Mouse (Mus musculus): ENCODE measurements at regions not wholly inside any gene's neighbourhood (a gene's known extent, or its start where the extent isn't known, plus 50 kb on each side); places are given as distances from the start of the nearest gene placed in this dataset.

DNA sequence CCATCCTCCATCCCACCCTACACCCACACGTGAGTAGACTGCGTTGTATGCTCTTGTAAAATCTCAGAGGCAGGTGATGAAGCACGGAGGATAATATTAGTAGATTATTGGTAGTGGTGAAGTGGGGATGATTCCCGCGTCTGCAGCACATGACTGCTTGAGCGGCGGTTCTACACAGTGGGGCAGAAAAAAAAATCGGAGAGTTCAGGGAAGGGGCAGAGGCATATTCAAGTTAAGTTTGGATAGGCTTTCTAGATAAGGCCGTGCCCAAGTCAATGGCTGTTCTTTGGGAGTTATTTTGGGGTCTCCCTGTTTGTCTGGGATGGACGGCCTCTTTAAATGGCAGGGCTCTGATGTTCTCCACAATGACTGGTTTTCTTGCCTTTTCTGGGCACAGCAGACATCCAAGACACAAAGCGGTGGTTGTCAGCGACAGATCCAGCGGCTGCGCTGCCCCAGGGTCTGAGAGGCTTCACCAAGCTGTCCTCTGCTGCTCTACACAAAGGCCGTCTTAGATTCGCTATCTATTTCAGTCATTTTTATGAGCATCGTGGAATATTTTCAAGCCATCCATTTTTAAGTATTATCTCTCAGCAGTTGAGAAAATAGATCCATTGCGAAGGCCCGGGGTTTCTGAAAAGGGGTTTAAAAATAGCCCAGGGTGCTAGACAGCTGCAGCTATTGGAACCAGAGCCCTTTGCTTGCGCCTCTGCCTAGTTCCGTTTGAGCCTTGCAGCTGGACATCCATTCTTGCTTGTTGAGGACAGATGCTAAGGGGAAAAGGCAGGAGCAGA is 284.6 kb downstream of the Gm49356 start:
- peaks cover 40% of the 10 kb centered on the region for H3K4me1 ChIP-seq
- no peaks in the 10 kb centered on the region for H3K27me3 ChIP-seq
- no peaks in the 10 kb centered on the region for H3K9me3 ChIP-seq
- H3K4me3 ChIP-seq, result no peak overlapping the region
- ATAC-seq (ENCODE audit: borderline replicate concordance, extremely low read depth, low FRiP score, low TSS enrichment), result 0 out of 2 replicates have a peak, but pooled peaks have one; percentile 44
- no peak overlapping the region for H3K9ac ChIP-seq
- no peak overlapping the region for H3K4me2 ChIP-seq
- 68% methylated on average over 21 of the region's 21 CpGs for WGBS
- peak overlapping the region; percentile 84 for H3K27ac ChIP-seq
- no peaks in the 10 kb centered on the region for H3K36me3 ChIP-seq

DNA sequence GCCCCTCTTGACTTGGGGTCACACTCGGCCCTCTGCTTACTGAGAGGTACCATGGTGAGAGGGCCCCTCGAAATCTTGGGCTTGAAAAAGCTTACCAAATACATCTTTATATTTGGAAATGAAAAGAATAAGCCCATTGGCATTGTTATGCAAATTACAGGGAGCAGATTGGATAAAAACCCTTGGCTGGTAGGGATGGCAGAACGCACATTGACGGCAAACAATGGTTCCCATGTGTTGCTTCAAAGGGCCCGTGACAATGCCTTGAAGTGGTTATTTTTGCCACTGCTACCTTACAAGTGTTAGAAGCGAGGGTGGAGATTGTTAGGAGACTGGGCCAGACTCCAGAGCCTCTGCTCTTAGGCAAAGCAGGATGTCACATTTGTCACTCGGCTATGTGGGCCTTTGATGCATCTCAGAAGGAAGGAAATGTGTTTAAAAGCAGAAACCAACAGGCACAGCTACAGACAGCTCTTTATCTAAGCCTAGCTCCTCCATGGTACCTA is 285.2 kb downstream of the Gm49356 start:
- Histone ChIP-seq H3K27ac (peak overlapping the region; percentile 84), H3K4me1 (peaks cover 40% of the 10 kb centered on the region), H3K27me3 (no peaks in the 10 kb centered on the region), H3K36me3 (no peaks in the 10 kb centered on the region), H3K9me3 (no peaks in the 10 kb centered on the region), H3K4me3 (no peak overlapping the region), H3K4me2 (0 out of 2 replicates have a peak overlapping the region, but pooled peaks have one; percentile 6), H3K9ac (no peak overlapping the region)
- peak; percentile 21; the same call in 1 of the 2 replicates for ATAC-seq (ENCODE audit: borderline replicate concordance, extremely low read depth, low FRiP score, low TSS enrichment)
- WGBS, result 31% methylated on average over 7 of the region's 7 CpGs

DNA sequence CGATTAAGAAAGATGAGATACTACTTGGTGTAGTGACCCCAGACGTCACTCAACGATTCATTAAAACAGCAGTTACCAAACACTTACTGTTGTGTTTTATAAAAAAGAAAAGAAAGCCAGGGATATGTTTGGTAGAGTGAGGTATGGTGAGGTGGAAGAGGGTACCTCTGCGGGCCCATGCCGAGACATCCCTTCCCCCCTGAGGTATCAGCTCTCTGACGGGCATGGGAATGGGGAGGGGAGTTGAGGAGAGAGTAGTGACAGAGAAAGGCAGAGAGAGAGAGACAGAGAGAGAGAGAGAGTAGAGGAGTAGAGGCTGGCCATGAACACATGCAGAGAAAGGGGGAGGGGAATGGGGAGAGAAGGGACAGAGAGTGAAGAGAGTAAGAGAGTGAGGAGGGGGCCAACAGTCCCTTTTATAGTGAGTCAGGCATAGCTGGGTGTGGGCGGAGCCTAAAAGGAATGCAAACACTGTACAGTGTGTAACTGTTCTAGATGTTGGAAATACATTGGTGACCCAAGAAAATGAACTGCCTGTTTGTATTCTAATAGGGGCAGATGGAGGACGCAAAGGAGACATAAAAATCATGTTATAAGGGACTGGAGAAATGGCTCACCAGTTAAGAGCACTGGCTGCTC is 285.9 kb downstream of the Gm49356 start:
- Histone ChIP-seq H3K4me2 (0 out of 2 replicates have a peak overlapping the region, but pooled peaks have one; percentile 6), H3K27me3 (no peaks in the 10 kb centered on the region), H3K9me3 (no peaks in the 10 kb centered on the region), H3K27ac (peak overlapping the region; percentile 84; the same call in 1 of the 2 replicates), H3K9ac (no peak overlapping the region), H3K36me3 (no peaks in the 10 kb centered on the region), H3K4me1 (peaks cover 40% of the 10 kb centered on the region), H3K4me3 (no peak overlapping the region)
- WGBS, result 37% methylated on average over 8 of the region's 8 CpGs
- ATAC-seq (ENCODE audit: borderline replicate concordance, extremely low read depth, low FRiP score, low TSS enrichment), result peak; percentile 43; the same call in 1 of the 2 replicates

DNA sequence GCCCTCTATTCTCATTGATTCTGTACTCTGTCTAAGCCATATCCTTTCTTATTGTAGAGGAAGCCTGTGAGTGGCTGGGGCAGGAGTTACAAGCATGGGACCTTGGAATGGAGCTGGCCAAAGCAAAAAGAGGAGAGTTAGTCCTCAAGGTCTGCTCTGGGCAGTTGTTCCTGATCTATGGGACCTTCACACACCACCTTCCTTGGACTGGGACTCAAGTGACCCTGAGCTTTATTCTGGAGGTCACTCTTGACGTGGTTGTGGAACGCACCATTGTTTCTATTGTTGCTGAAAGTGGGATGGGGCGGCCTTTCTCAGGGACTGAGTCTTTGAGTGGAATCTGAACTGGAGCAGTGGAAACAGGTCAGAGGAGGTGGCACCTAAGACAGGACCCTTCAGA is 291.0 kb downstream of the Gm49356 start:
- Histone ChIP-seq H3K27me3 (no peaks in the 10 kb centered on the region), H3K4me1 (peaks cover 14% of the 10 kb centered on the region), H3K4me2 (no peak overlapping the region), H3K27ac (no peak overlapping the region), H3K4me3 (no peak overlapping the region), H3K9me3 (no peaks in the 10 kb centered on the region), H3K9ac (no peak overlapping the region), H3K36me3 (no peaks in the 10 kb centered on the region)
- ATAC-seq (ENCODE audit: borderline replicate concordance, extremely low read depth, low FRiP score, low TSS enrichment), result no peak
- 89% methylated on average over 3 of the region's 3 CpGs for WGBS

DNA sequence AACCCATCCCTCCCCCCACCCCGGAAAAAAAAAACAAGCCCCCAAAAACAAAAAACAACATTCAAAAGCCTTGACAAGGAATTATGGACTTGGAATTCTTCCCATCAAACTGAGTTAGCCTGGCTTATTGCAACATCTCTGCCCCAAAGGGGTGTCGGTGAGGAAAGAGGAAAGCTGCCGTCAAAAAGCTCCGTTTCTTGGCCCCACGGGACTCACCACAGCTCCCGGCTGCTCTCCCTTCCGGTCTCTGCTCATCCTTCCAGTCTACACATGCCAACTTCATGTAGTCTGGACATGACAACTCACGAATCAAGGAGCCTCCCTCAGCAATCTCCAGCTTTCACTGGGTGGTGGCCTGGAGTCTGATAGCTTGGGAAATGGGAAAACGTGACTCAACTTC is 295.4 kb downstream of the Gm49356 start:
- ATAC-seq (ENCODE audit: borderline replicate concordance, extremely low read depth, low FRiP score, low TSS enrichment), result peak; percentile 88
- Histone ChIP-seq H3K9ac (no peak overlapping the region), H3K36me3 (no peaks in the 10 kb centered on the region), H3K4me1 (peaks cover 21% of the 10 kb centered on the region), H3K9me3 (no peaks in the 10 kb centered on the region), H3K4me2 (no peak overlapping the region), H3K27ac (peak overlapping the region; percentile 63; the same call in 1 of the 2 replicates), H3K4me3 (no peak overlapping the region), H3K27me3 (no peaks in the 10 kb centered on the region)
- 49% methylated on average over 9 of the region's 9 CpGs for WGBS

DNA sequence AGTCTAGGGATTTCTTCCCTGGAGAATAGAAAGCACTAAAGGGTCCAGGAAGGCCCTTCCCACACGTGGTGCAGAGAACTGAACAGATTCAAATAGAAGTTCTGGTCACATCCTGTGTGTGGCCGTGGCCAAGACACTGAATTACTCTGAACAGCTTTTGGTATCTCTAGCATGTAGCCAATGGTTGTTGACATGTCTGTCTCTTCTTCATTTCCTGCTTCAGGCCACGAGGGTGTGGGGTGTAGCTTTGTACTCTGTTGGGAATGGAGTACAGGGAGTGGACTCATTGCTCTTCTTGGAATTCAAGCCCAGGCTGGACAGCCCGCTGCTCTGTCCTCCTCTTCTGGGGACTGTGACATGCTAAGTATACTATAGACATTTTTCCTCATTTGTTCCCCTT is 298.5 kb downstream of the Gm49356 start:
- H3K9me3 ChIP-seq, result no peaks in the 10 kb centered on the region
- peaks cover 21% of the 10 kb centered on the region for H3K4me1 ChIP-seq
- no peaks in the 10 kb centered on the region for H3K27me3 ChIP-seq
- no peak overlapping the region for H3K9ac ChIP-seq
- WGBS, result 55% methylated on average over 4 of the region's 4 CpGs
- no peak overlapping the region for H3K4me3 ChIP-seq
- no peak overlapping the region for H3K4me2 ChIP-seq
- H3K27ac ChIP-seq, result no peak overlapping the region
- ATAC-seq (ENCODE audit: borderline replicate concordance, extremely low read depth, low FRiP score, low TSS enrichment), result no peak
- no peaks in the 10 kb centered on the region for H3K36me3 ChIP-seq

DNA sequence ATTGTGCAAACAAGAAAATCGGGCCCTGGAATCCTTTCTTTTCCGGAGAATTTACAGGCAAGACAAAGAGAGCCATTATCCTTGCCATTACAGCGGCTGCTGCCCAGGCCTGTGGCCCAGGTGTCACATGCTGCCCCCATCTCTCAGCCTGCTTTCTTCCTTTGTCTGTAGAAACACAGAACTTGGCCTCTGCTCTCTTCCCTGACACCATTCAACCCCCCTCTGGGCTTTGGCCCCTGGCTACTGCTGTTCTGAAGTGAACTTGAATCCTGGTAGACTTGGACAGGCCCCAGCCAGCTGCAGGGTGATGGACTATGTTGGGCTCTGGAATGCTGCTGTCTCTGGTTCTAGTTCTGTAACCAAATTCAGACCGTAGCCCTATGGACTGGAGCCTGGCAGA is 299.3 kb downstream of the Gm49356 start:
- ATAC-seq (ENCODE audit: borderline replicate concordance, extremely low read depth, low FRiP score, low TSS enrichment), result no peak
- Histone ChIP-seq H3K9ac (no peak overlapping the region), H3K36me3 (no peaks in the 10 kb centered on the region), H3K4me2 (no peak overlapping the region), H3K9me3 (no peaks in the 10 kb centered on the region), H3K4me3 (no peak overlapping the region), H3K4me1 (peaks cover 18% of the 10 kb centered on the region), H3K27ac (peak overlapping the region; percentile 18; the same call in 1 of the 2 replicates), H3K27me3 (no peaks in the 10 kb centered on the region)
- WGBS, result 49% methylated on average over 4 of the region's 4 CpGs

DNA sequence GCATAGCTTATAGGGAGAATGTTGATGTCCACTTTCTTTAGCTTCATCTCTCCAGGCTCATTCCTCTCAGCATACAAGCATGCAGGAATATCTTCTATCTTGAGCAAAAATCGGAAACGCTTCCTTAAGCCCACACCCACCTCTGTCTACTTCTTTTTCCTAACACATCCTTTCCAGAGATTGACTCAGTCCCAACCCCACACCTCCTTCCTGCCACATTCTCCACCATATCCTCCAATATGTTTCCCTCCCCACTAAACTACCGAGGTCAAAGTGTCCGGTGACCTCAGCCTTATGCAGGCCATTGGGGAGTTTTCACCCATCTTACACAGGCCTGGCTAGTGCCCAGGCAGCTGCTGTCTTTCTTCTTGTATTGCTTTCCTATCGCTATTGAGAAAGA is 301.4 kb downstream of the Gm49356 start:
- Histone ChIP-seq H3K4me1 (peaks cover 23% of the 10 kb centered on the region), H3K27ac (peak overlapping the region; percentile 42; the same call in 1 of the 2 replicates), H3K4me3 (no peak overlapping the region), H3K9me3 (no peaks in the 10 kb centered on the region), H3K9ac (no peak overlapping the region), H3K27me3 (no peaks in the 10 kb centered on the region), H3K36me3 (no peaks in the 10 kb centered on the region), H3K4me2 (no peak overlapping the region)
- 62% methylated on average over 5 of the region's 5 CpGs for WGBS
- no peak for ATAC-seq (ENCODE audit: borderline replicate concordance, extremely low read depth, low FRiP score, low TSS enrichment)

DNA sequence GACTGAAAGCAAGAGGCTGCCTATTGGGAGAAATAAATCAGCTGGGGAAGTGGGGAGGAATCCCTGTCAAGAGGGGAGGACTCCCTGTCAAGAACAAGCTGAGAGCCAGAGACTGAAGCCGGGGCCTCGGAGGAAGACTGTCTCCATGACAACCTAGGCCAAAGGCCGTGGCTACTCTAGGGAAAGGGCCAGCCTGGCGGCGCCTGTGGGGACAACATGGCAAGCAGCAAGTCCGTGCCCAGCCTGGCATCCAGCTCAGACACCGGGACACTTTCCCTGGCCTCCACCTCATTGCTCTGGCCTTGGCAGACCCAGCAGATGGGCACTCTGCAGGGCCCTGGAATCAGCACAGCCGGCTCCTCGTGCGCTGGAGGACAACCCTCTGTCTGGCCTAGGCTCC is 305.3 kb downstream of the Gm49356 start:
- WGBS, result 40% methylated on average over 10 of the region's 10 CpGs
- H3K9ac ChIP-seq, result no peak overlapping the region
- H3K4me2 ChIP-seq, result no peak overlapping the region
- no peaks in the 10 kb centered on the region for H3K36me3 ChIP-seq
- peaks cover 43% of the 10 kb centered on the region for H3K4me1 ChIP-seq
- no peak overlapping the region for H3K27ac ChIP-seq
- no peak overlapping the region for H3K4me3 ChIP-seq
- ATAC-seq (ENCODE audit: borderline replicate concordance, extremely low read depth, low FRiP score, low TSS enrichment), result no peak
- no peaks in the 10 kb centered on the region for H3K27me3 ChIP-seq
- H3K9me3 ChIP-seq, result no peaks in the 10 kb centered on the region

DNA sequence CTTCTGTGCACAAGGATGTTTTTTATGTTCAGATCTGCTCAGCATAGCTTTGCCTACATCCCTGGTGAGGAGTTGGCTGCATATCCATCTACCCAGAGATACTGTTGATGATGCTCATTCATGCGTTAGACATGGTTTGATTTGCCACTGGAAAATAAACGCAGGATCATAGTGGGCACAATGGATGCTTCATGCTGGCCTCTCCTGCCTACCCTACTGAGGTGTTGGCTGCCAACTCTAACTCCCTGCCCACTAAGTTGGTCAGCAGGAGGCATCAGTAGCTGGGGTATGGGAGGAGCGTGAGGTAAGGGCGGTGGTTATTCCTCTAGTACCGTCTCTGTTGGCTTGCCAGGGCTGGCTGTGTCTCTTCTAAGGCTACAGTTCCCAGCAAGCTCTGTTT is 307.3 kb downstream of the Gm49356 start:
- Histone ChIP-seq H3K9ac (no peak overlapping the region), H3K4me3 (no peak overlapping the region), H3K36me3 (no peaks in the 10 kb centered on the region), H3K4me1 (peaks cover 43% of the 10 kb centered on the region), H3K27ac (peak overlapping the region; percentile 95; the same call in 1 of the 2 replicates), H3K9me3 (no peaks in the 10 kb centered on the region), H3K27me3 (no peaks in the 10 kb centered on the region), H3K4me2 (no peak overlapping the region)
- ATAC-seq (ENCODE audit: borderline replicate concordance, extremely low read depth, low FRiP score, low TSS enrichment), result no peak
- WGBS, result 86% methylated on average over 5 of the region's 5 CpGs

DNA sequence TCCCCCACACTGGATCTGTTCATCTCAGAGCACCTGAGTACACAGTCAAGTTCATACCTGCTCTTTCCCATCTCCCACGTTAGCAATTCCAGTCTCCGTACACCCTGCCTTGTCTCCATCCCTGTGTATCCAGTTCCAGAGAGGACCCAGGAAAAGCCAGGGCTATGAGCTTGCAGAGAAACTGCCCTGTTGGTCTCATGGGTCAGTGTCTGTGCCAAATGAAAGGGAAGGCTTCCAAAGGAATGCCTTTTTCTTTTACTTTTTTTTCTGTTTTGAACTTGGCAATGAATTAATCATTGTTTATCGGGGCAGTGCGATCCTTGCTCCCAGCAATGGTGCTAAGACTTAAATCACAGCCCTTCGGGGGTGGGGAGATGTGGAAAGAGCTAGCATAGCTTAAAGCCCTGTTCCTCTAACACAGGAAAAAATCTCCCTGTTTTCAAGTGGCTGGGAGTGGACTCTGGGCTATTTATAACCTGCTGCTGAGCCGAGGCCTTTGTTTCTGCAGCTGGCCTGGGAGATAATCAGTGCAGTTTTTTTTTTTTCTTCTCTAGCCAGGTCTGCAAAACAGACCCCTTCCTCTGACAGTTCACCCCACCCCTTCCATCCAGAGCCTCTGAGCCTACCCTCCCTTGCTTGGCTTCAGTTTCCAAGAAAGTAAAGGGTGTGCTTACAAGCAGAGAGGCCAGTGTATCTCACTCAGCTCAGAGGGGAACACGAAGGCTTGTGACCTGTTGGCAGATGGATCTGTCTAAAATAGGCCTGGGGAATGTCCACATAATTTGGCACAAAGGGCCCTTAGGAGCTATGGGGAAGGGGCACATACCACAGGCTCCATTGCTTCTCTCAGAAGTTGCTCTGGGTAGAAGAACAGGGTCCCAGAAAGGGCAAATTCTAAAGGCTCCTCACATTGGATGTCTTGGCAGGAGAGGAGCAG is 308.6 kb downstream of the Gm49356 start:
- Histone ChIP-seq H3K27ac (peak overlapping the region; percentile 95), H3K9ac (no peak overlapping the region), H3K9me3 (no peaks in the 10 kb centered on the region), H3K4me3 (no peak overlapping the region), H3K36me3 (no peaks in the 10 kb centered on the region), H3K4me2 (peak overlapping the region; percentile 11; the same call in 1 of the 2 replicates), H3K27me3 (no peaks in the 10 kb centered on the region), H3K4me1 (peaks cover 52% of the 10 kb centered on the region)
- WGBS, result 5% methylated on average over 7 of the region's 7 CpGs
- peak; percentile 85 for ATAC-seq (ENCODE audit: borderline replicate concordance, extremely low read depth, low FRiP score, low TSS enrichment)
